Mouse (Mus musculus) myocyte (in vitro differentiated cells): Measurements from ENCODE around the gene Tenm4.

Source experiments
- E2F4 ChIP-seq: IDR thresholded peaks from one replicate; pipeline ENCODE4 v1.6.1; 2011; ENCODE audit warnings: mild to moderate bottlenecking, control low read depth, moderate library complexity; ENCODE audit not compliant: insufficient read depth
- MAX ChIP-seq: IDR thresholded peaks from one replicate; pipeline ENCODE4 v1.6.1; 2011; ENCODE audit warnings: low read depth, mild to moderate bottlenecking, control low read depth
- POLR2A ChIP-seq: IDR thresholded peaks from one replicate; pipeline ENCODE4 v1.6.1; 2011; ENCODE audit warnings: low read depth, mild to moderate bottlenecking, control low read depth, moderate library complexity; ENCODE audit not compliant: insufficient read length
- POLR2AphosphoS2 ChIP-seq: IDR thresholded peaks from one replicate; pipeline ENCODE4 v1.6.1; 2011; ENCODE audit warnings: low read depth, control low read depth; ENCODE audit not compliant: insufficient read length
- TCF3 ChIP-seq: IDR thresholded peaks from one replicate; pipeline ENCODE4 v1.6.1; 2011; ENCODE audit warnings: low read depth, control low read depth; ENCODE audit not compliant: insufficient read length
- USF1 ChIP-seq: IDR thresholded peaks from one replicate; pipeline ENCODE4 v1.6.1; 2011; ENCODE audit warnings: low read depth, mild to moderate bottlenecking, control low read depth, moderate library complexity

DNA sequence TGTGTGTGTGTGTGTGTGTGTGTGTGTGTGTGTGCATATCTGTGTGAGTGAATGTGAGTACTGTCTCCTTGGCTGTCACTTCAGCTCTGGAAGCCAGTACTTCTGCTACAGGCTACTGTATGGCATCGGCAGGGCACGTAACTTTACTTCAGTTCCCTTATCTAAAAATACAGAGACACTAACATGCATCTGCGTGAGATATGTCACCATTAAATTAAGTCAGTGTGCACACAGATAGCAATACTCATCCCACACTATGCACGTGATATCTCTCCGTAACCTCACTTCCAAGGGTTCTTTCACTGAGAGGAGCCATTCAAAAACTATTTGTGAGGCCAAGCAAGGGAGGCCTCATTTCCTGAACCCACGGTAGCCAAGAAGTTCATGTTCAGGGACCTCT lies 610.0 kb downstream of the Tenm4 start:
- TF ChIP-seq TCF3 = no peak
- TF ChIP-seq MAX = no peak
- TF ChIP-seq USF1 = no peak
- no peak for TF ChIP-seq POLR2A
- TF ChIP-seq E2F4 = no peak
- TF ChIP-seq POLR2AphosphoS2 = no peak
